ENCODE assay signal across 10 mouse cellular contexts in the genomic region with DNA sequence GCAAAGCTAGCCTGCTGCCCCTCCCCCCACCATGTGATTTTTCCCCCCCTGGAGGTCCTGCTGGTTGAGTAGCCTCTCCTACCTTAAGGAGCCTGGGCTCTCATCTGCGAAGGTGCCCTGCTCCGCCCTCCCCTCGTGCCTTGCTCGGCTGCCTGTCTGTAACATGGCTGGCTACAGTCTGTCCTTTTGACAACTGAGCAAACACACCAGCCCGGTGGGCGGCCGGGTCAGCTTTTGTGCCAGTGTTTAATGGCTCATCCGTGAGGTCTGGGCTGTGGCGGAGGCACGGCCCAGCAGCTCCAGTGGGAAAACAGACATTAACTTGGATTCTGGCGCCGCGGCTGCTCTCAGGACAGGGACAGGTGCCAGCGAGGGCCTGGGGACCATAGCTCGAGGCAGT. TPM values are rescaled to one million over a fixed set of nuclear protein-coding genes. Genes with fewer than 3 reads are reported as not detected.
DNase-seq lines count a peak whose midpoint lies in the region; ATAC-seq lines count a peak whose summit lies in the region.
"Had no signal": no experiment of that assay in that cellular context is flagged by ENCODE, and none has a peak within 500 bp of the region (broad histone marks: within the 10 kb centered on the region; RNA-seq: fewer than 3 reads in every experiment).

No protein-coding gene starts in this region.

- no peaks in the 10 kb centered on the region for H3K27me3 ChIP-seq in midbrain, embryonic 15.5 days (replicated peaks)
- H3K27me3 ChIP-seq: heart, embryonic 15.5 days had no signal

- H3K4me2 ChIP-seq in midbrain, embryonic 15.5 days = no peak overlapping the region
- H3K4me2 ChIP-seq: heart, embryonic 15.5 days had no signal

- no peak for ATAC-seq in midbrain, embryonic 15.5 days (replicated peaks)
- ATAC-seq: forebrain, postnatal 0 days had no signal

- H3K9me3 ChIP-seq in midbrain, embryonic 15.5 days = no peaks in the 10 kb centered on the region
- H3K9me3 ChIP-seq: G1E; heart, embryonic 15.5 days had no signal

- H3K4me1 ChIP-seq in midbrain, embryonic 15.5 days = peaks cover 8% of the 10 kb centered on the region; the same call in 1 of the 2 replicates
- H3K4me1 ChIP-seq: heart, embryonic 15.5 days had no signal

- WGBS in midbrain, embryonic 15.5 days = 30% methylated on average over 15 of the region's 15 CpGs

- H3K4me3 ChIP-seq in midbrain, embryonic 15.5 days = no peak overlapping the region
- H3K4me3 ChIP-seq: heart, embryonic 15.5 days had no signal

- H3K27ac ChIP-seq in midbrain, embryonic 15.5 days = peak overlapping the region; percentile 23; the same call in 1 of the 2 replicates
- H3K27ac ChIP-seq: heart, embryonic 15.5 days had no signal

- peak; percentile 26 for DNase-seq in Muller cell, postnatal 12 days (ENCODE audit: inconsistent ontology term)
- DNase-seq in ZHBTc4 (ENCODE audit: low read depth, low spot score) = peak; percentile 15
- peak; percentile 67 for DNase-seq in kidney, adult 11 months
- no peak for DNase-seq in urinary bladder, adult 18-20 months (ENCODE audit: low spot score in 2 of 2)
- DNase-seq in thymus, adult 18-20 months = no peak
- DNase-seq in spleen, adult 18-20 months = no peak
- DNase-seq: forebrain, postnatal 0 days had no signal

- no peak overlapping the region for H3K9ac ChIP-seq in midbrain, embryonic 15.5 days
- H3K9ac ChIP-seq: forebrain, postnatal 0 days; heart, embryonic 15.5 days had no signal

- no peaks in the 10 kb centered on the region for H3K36me3 ChIP-seq in midbrain, embryonic 15.5 days (replicated peaks)
- H3K36me3 ChIP-seq: G1E; heart, embryonic 15.5 days had no signal

RNA-seq across cellular contexts. Expression of a gene that starts 30.4 kb away (rescaled TPM):
- polyA plus RNA-seq in midbrain, embryonic 15.5 days (2015; fragmentation: Nextera tagmentation; extraction: Ambion mirVana) = 22.5 and 23.6 TPM in 2 replicates
- polyA plus RNA-seq: G1E had no signal

Comparison
In these comparisons a context has a peak if more than half of its experiments do, and no peak if none do; other contexts are left out.
1. DNase-seq: peak in Muller cell, postnatal 12 days (single experiment), ZHBTc4 (single experiment) and kidney, adult 11 months (single experiment); none in urinary bladder, adult 18-20 months (0 of 2), thymus, adult 18-20 months (0 of 2) and spleen, adult 18-20 months (0 of 2).